In the genomic region with DNA sequence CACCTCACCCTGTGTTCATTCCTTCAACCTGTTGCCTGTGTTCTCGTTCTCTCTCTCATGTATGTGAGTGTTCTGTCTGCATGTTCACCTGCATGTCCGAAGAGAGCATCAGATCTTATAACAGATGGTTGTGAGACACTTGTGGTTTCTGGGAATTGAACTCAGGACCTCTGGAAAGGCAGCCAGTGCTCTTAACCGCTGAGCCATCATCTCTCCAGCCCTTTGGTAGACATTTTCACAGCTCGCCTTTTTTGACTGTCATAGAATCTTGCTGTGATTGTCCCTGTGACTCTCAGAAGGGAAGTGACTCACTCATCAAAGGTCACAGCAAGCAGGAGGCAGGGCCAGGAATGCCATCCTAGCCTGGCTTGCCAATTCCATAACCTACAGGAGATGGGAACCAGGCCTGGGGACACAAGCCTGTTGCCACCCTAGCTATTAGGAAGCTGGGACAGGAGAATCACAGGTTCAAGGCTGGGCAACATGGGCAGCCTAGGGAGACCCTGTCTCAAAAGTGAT, we compare ENCODE assay signal across 11 mouse cellular contexts. TPM values are rescaled to one million over a fixed set of nuclear protein-coding genes. Genes with fewer than 3 reads are reported as not detected.
A peak's percentile ranks its signal among the peaks of the same experiment; 100 is the strongest.
DNase-seq lines count a peak whose midpoint lies in the region; ATAC-seq and TF ChIP-seq lines count a peak whose summit lies in the region.
"Had no signal": no experiment of that assay in that cellular context is flagged by ENCODE, and none has a peak within 500 bp of the region (broad histone marks: within the 10 kb centered on the region; RNA-seq: fewer than 3 reads in every experiment).

No protein-coding gene starts in this region.

- H3K9me3 ChIP-seq in heart, embryonic 10.5 days: no peaks in the 10 kb centered on the region
- H3K9me3 ChIP-seq in lung, postnatal 0 days (ENCODE audit: low read length): no peaks in the 10 kb centered on the region
- H3K9me3 ChIP-seq: neural tube, embryonic 15.5 days had no signal

- peaks cover 20% of the 10 kb centered on the region for H3K36me3 ChIP-seq in heart, embryonic 10.5 days
- no peaks in the 10 kb centered on the region for H3K36me3 ChIP-seq in heart, adult 2 months (ENCODE audit: control insufficient read depth, insufficient read depth, low read length)
- H3K36me3 ChIP-seq in lung, postnatal 0 days (ENCODE audit: insufficient read depth, low read length): peaks cover 10% of the 10 kb centered on the region; the same call in 1 of the 2 replicates

- TF ChIP-seq POLR2A in heart, adult 2 months (IDR thresholded peaks at IDR 0.05; ENCODE audit: insufficient read depth, low read depth, low read length): no peak
- no peak for TF ChIP-seq POLR2A in bone marrow macrophage, adult 2 months (IDR thresholded peaks at IDR 0.05; ENCODE audit: borderline replicate concordance, low read depth, low read length)

- H3K27me3 ChIP-seq in heart, embryonic 10.5 days (ENCODE audit: insufficient read depth, poor library complexity, severe bottlenecking): no peaks in the 10 kb centered on the region
- H3K27me3 ChIP-seq in heart, adult 2 months (ENCODE audit: control insufficient read depth, insufficient read depth, low read length): no peaks in the 10 kb centered on the region
- no peaks in the 10 kb centered on the region for H3K27me3 ChIP-seq in lung, postnatal 0 days (replicated peaks; ENCODE audit: insufficient read depth, low read length)
- H3K27me3 ChIP-seq: neural tube, embryonic 15.5 days had no signal

- H3K4me3 ChIP-seq in heart, embryonic 10.5 days: no peak overlapping the region
- no peak overlapping the region for H3K4me3 ChIP-seq in heart, adult 2 months
- H3K4me3 ChIP-seq in lung, postnatal 0 days (ENCODE audit: low read depth, low read length): no peak overlapping the region
- peak overlapping the region; percentile 84 for H3K4me3 ChIP-seq in bone marrow macrophage, adult 2 months (ENCODE audit: insufficient read depth, low read length)
- H3K4me3 ChIP-seq: neural tube, embryonic 15.5 days had no signal

- DNase-seq in heart, embryonic 10.5 days (ENCODE audit: low spot score): no peak
- DNase-seq in heart, adult 2 months: no peak
- DNase-seq in lung, postnatal 0 days (ENCODE audit: low spot score): peak; percentile 44
- no peak for DNase-seq in lung, postnatal 10 days
- peak; percentile 53 for DNase-seq in yolk sac, embryonic 10.5 days (ENCODE audit: low spot score)
- no peak for DNase-seq in urinary bladder, postnatal 36 days (ENCODE audit: low spot score in 2 of 2)
- DNase-seq: left cerebral cortex, postnatal 4 days; right cerebral cortex, postnatal 25 days had no signal

- 0 out of 2 replicates have a peak overlapping the region, but pooled peaks have one; percentile 6 for H3K27ac ChIP-seq in heart, embryonic 10.5 days
- H3K27ac ChIP-seq in heart, adult 2 months: no peak overlapping the region; the same call in 1 of the 2 replicates
- no peak overlapping the region for H3K27ac ChIP-seq in lung, postnatal 0 days (ENCODE audit: low read length)
- peak overlapping the region; percentile 78 for H3K27ac ChIP-seq in bone marrow macrophage, adult 2 months (ENCODE audit: insufficient read depth, low read depth, low read length)
- H3K27ac ChIP-seq: neural tube, embryonic 15.5 days had no signal

- H3K9ac ChIP-seq in heart, adult 2 months (ENCODE audit: low read depth, low read length): no peak overlapping the region
- H3K9ac ChIP-seq in lung, postnatal 0 days (replicated peaks; ENCODE audit: low read depth): 0 out of 2 replicates have a peak overlapping the region, but pooled peaks have one; percentile 86

- no peak for TF ChIP-seq EP300 in heart, adult 2 months (IDR thresholded peaks at IDR 0.05; ENCODE audit: insufficient read depth, low read depth, low read length)
- TF ChIP-seq EP300 in lung, postnatal 0 days (IDR thresholded peaks at IDR 0.05): no peak

- WGBS in heart, embryonic 10.5 days: 70% methylated on average over 4 of the region's 4 CpGs
- WGBS in heart, adult 2 months: 50% methylated on average over 4 of the region's 4 CpGs
- 67% methylated on average over 4 of the region's 4 CpGs for WGBS in lung, postnatal 0 days

- 0 out of 2 replicates have a peak overlapping the region, but pooled peaks have one; percentile 3 for H3K4me2 ChIP-seq in lung, postnatal 0 days (replicated peaks; ENCODE audit: low read depth, low read length)

- intact Hi-C loops in heart, adult 2 months (cut with DNase I): loop anchor here (5.0 kb wide), 1 partner anchor 1092 kb away; a partner anchor contains a TSS

- H3K79me2 ChIP-seq in heart, adult 2 months (replicated peaks; ENCODE audit: control insufficient read depth, insufficient read depth, low read length): no peaks in the 10 kb centered on the region

- ATAC-seq in lung, postnatal 0 days: no peak
- ATAC-seq: inflammation-experienced regulatory T-cells, adult 6 months had no signal

- H3K4me1 ChIP-seq in heart, embryonic 10.5 days: peaks cover 54% of the 10 kb centered on the region
- peaks cover 28% of the 10 kb centered on the region for H3K4me1 ChIP-seq in heart, adult 2 months (ENCODE audit: control insufficient read depth, insufficient read depth, low read length)
- H3K4me1 ChIP-seq in lung, postnatal 0 days (ENCODE audit: insufficient read depth, low read depth, low read length): peaks cover 29% of the 10 kb centered on the region
- peaks cover 30% of the 10 kb centered on the region for H3K4me1 ChIP-seq in bone marrow macrophage, adult 2 months (ENCODE audit: control insufficient read depth, insufficient read depth, low read length)

- no peak for TF ChIP-seq CTCF in heart, adult 2 months (IDR thresholded peaks at IDR 0.05)
- TF ChIP-seq CTCF in lung, postnatal 0 days (IDR thresholded peaks at IDR 0.05): no peak
- no peak for TF ChIP-seq CTCF in bone marrow macrophage, adult 2 months (IDR thresholded peaks at IDR 0.05; ENCODE audit: low read depth, low read length)

RNA-seq across cellular contexts. Expression of a gene that starts 2.5 kb away (rescaled TPM):
- 46.1 and 52.4 TPM in 2 replicates for polyA plus RNA-seq in heart, embryonic 10.5 days (2016; fragmentation: Nextera tagmentation; extraction: Ambion mirVana)
- total RNA-seq in heart, adult 2 months (2021): 10 to 100 TPM; 34.4 to 34.8 TPM
- 88.0 and 118 TPM in 2 replicates for polyA plus RNA-seq in heart, adult 2 months (2012; rRNA removed)
- polyA plus RNA-seq in lung, postnatal 0 days (2015; fragmentation: Nextera tagmentation; extraction: Ambion mirVana): 72.0 and 78.8 TPM in 2 replicates
- 72.9 and 86.3 TPM in 2 replicates for polyA plus RNA-seq in bone marrow macrophage, adult 2 months (2012; ENCODE audit: insufficient read depth, insufficient read length, missing spikeins)

RNA-seq across cellular contexts. Expression of a gene that starts 5.9 kb away (rescaled TPM):
- polyA plus RNA-seq in heart, embryonic 10.5 days (2016; fragmentation: Nextera tagmentation; extraction: Ambion mirVana): 184 TPM in 2 replicates
- total RNA-seq in heart, adult 2 months (2021): 1 to 10 TPM; 5.3 to 6.1 TPM
- 4.8 and 5.4 TPM in 2 replicates for polyA plus RNA-seq in heart, adult 2 months (2012; rRNA removed)
- 14.5 and 15.3 TPM in 2 replicates for polyA plus RNA-seq in lung, postnatal 0 days (2015; fragmentation: Nextera tagmentation; extraction: Ambion mirVana)
- 11.1 and 12.7 TPM in 2 replicates for polyA plus RNA-seq in bone marrow macrophage, adult 2 months (2012; ENCODE audit: insufficient read depth, insufficient read length, missing spikeins)

RNA-seq across cellular contexts. Expression of a gene that starts 29.7 kb away (rescaled TPM):
- polyA plus RNA-seq in heart, embryonic 10.5 days (2016; fragmentation: Nextera tagmentation; extraction: Ambion mirVana): 26.7 and 28.6 TPM in 2 replicates
- 10 to 100 TPM; 13.1 to 15.9 TPM for total RNA-seq in heart, adult 2 months (2021)
- polyA plus RNA-seq in heart, adult 2 months (2012; rRNA removed): 20.7 and 26.2 TPM in 2 replicates
- polyA plus RNA-seq in lung, postnatal 0 days (2015; fragmentation: Nextera tagmentation; extraction: Ambion mirVana): 19.1 and 25.2 TPM in 2 replicates
- 1.9 TPM in 1 of 2 replicates, not detected in the other for polyA plus RNA-seq in bone marrow macrophage, adult 2 months (2012; ENCODE audit: insufficient read depth, insufficient read length, missing spikeins)
- polyA plus RNA-seq: inflammation-experienced regulatory T-cells, adult 6 months had no signal

Comparison
In these comparisons a context has a peak if more than half of its experiments do, and no peak if none do; other contexts are left out.
1. DNase-seq: peak in lung, postnatal 0 days (single experiment) and yolk sac, embryonic 10.5 days (single experiment); none in heart, embryonic 10.5 days (single experiment), heart, adult 2 months (0 of 2), lung, postnatal 10 days (single experiment) and urinary bladder, postnatal 36 days (0 of 2).
2. H3K27ac ChIP-seq: peak in heart, embryonic 10.5 days (single experiment) and bone marrow macrophage, adult 2 months (single experiment); none in heart, adult 2 months (single experiment) and lung, postnatal 0 days (single experiment).
3. RNA of a gene that starts 5.9 kb away (polyA plus RNA-seq): 184 TPM in heart, embryonic 10.5 days; 14.5 to 15.3 TPM in lung, postnatal 0 days, 11.1 to 12.7 TPM in bone marrow macrophage, adult 2 months and 4.8 to 5.4 TPM in heart, adult 2 months; every median in the first group is over 10 times any median in the second.